Mouse (Mus musculus) ES-Bruce4 (cell line): ENCODE measurements around the gene Osbpl6. TPM values are rescaled to one million over a fixed set of nuclear protein-coding genes. Genes with fewer than 3 reads are reported as not detected.

Experiments
- H3K27ac ChIP-seq: 2 replicates; pipeline ENCODE4 v1.5.1; 2012; ENCODE audit warnings: low read length, inconsistent platforms; ENCODE audit not compliant: insufficient read depth
- H3K27me3 ChIP-seq: 2 replicates; pipeline ENCODE4 v1.6.1; 2012; ENCODE audit warnings: mild to moderate bottlenecking, low read length, inconsistent platforms; ENCODE audit not compliant: control insufficient read depth, poor library complexity, insufficient read depth, severe bottlenecking
- H3K36me3 ChIP-seq: 2 replicates; pipeline ENCODE4 v1.6.1; 2012; ENCODE audit warnings: inconsistent platforms, mild to moderate bottlenecking, low read length, moderate library complexity; ENCODE audit not compliant: control insufficient read depth, poor library complexity, insufficient read depth, severe bottlenecking
- H3K4me1 ChIP-seq: one replicate; pipeline ENCODE4 v1.8.1; 2011; ENCODE audit warnings: low read length; ENCODE audit not compliant: control insufficient read depth, insufficient read depth
- H3K4me3 ChIP-seq: 2 replicates; pipeline ENCODE4 v1.5.1; 2011; ENCODE audit warnings: low read depth, mild to moderate bottlenecking, low read length
- H3K9ac ChIP-seq: 2 replicates; pipeline ENCODE4 v1.6.1; 2012; ENCODE audit warnings: low read depth, mild to moderate bottlenecking, inconsistent platforms; ENCODE audit not compliant: poor library complexity, severe bottlenecking
- H3K9me3 ChIP-seq: replicated peaks from 2 replicates; pipeline ENCODE4 v1.6.1; 2012; ENCODE audit warnings: mild to moderate bottlenecking, low read length, inconsistent platforms; ENCODE audit not compliant: control insufficient read depth, poor library complexity, insufficient read depth, severe bottlenecking
- CTCF ChIP-seq: IDR thresholded peaks from one replicate; pipeline ENCODE4 v1.8.1; 2011; ENCODE audit warnings: low read depth, low read length
- EP300 ChIP-seq: IDR thresholded peaks from 2 replicates; pipeline ENCODE4 v1.6.1; 2011; ENCODE audit warnings: low read depth, low read length; ENCODE audit not compliant: insufficient read depth
- POLR2A ChIP-seq: IDR thresholded peaks from one replicate; pipeline ENCODE4 v1.8.1; 2011; ENCODE audit warnings: low read length; ENCODE audit not compliant: insufficient read depth
- polyA plus RNA-seq: library from polyadenylated mRNA; stranded (reverse); fragments of >200 nt; gene quantifications from 2 replicates; pipeline ENCODE4 v1.2.4, GENCODE M21; 2011; ENCODE audit warnings: low read depth; ENCODE audit not compliant: missing spikeins, insufficient read depth, insufficient read length

Gene Osbpl6
- polyA plus RNA-seq, 1 experiment: 6.6 TPM

DNA sequence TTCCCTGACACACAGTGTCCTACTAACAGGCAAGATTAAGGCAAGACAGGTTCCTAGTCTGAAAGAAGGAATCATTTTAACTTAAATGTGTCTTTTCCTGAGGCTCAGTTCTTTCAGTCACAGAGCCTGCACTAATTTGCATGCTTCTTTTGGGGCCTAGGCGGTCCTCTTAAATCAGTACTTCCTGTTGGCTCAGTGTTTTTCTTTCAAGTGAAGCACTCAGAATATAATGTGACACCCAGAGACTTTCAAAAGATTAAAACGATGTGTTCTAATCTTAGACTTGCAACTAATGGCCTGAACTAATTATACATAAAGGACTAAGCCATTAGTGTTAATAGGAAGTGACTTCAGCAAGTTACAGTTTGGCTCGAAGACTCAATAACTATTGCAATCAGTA is 23.0 kb downstream of the Osbpl6 start:
- Histone ChIP-seq H3K36me3 (no peaks in the 10 kb centered on the region), H3K27me3 (no peaks in the 10 kb centered on the region), H3K27ac (no peak overlapping the region), H3K4me3 (no peak overlapping the region), H3K9me3 (peaks cover 2% of the 10 kb centered on the region; the same call in 1 of the 2 replicates), H3K4me1 (no peaks in the 10 kb centered on the region), H3K9ac (no peak overlapping the region)
- TF ChIP-seq CTCF (no peak), POLR2A (no peak), EP300 (no peak)

DNA sequence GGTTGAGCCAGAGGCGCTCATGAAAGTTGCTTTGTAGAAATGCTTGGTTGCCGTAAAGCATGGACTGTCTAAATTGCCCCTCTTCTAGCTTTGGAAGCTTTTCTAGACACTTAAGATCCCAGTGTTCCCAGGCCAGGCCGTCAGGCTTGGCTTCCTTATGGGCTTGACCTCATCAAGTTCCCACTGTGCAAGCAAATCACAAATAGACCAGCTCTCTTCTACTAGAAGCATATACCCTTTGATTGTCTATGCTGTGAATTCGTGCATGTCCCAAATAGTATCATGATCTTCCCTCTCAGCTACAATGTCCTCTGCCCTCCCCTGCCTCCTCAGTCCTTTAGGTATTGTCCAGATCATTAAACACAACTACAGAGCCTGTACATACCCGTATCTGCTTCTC is 23.5 kb downstream of the Osbpl6 start:
- no peaks in the 10 kb centered on the region for H3K36me3 ChIP-seq
- no peak overlapping the region for H3K4me3 ChIP-seq
- H3K4me1 ChIP-seq: no peaks in the 10 kb centered on the region
- H3K9me3 ChIP-seq: peaks cover 2% of the 10 kb centered on the region; the same call in 1 of the 2 replicates
- TF ChIP-seq EP300: no peak
- no peak for TF ChIP-seq POLR2A
- TF ChIP-seq CTCF: no peak
- H3K9ac ChIP-seq: no peak overlapping the region
- H3K27ac ChIP-seq: no peak overlapping the region
- H3K27me3 ChIP-seq: no peaks in the 10 kb centered on the region

GRCm38 (mm10) chr2:76430539-76430938 is 24.2 kb downstream of the Osbpl6 start:
- no peaks in the 10 kb centered on the region for H3K4me1 ChIP-seq
- no peak overlapping the region for H3K27ac ChIP-seq
- no peaks in the 10 kb centered on the region for H3K27me3 ChIP-seq
- H3K9me3 ChIP-seq: peaks cover 2% of the 10 kb centered on the region; the same call in 1 of the 2 replicates
- H3K9ac ChIP-seq: no peak overlapping the region
- H3K36me3 ChIP-seq: no peaks in the 10 kb centered on the region
- no peak for TF ChIP-seq CTCF
- no peak for TF ChIP-seq POLR2A
- TF ChIP-seq EP300: no peak
- no peak overlapping the region for H3K4me3 ChIP-seq

DNA sequence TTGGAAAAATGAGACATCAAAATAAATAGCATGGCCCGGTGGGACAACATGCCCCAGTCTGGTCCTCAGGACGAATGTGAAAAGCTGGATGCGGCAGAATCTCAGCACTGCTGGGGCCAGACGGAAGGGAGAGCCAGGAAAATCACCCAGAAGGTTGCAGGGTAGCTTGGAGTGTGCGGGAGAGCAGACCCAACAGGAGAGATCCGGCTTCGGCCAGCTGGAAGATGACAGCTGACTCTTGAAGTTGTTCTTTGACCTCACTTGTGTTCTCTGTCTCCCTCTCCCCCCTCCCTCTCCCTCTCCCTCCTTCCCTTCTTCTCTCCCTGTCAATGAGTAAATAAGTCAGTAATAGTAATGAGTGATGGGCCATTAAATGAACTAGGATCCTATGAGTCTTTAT is 27.9 kb downstream of the Osbpl6 start:
- H3K9me3 ChIP-seq: peaks cover 2% of the 10 kb centered on the region; the same call in 1 of the 2 replicates
- H3K4me3 ChIP-seq: no peak overlapping the region
- no peak for TF ChIP-seq CTCF
- TF ChIP-seq EP300: no peak
- no peak for TF ChIP-seq POLR2A
- H3K9ac ChIP-seq: no peak overlapping the region
- no peak overlapping the region for H3K27ac ChIP-seq
- no peaks in the 10 kb centered on the region for H3K4me1 ChIP-seq
- H3K36me3 ChIP-seq: no peaks in the 10 kb centered on the region
- H3K27me3 ChIP-seq: no peaks in the 10 kb centered on the region

DNA sequence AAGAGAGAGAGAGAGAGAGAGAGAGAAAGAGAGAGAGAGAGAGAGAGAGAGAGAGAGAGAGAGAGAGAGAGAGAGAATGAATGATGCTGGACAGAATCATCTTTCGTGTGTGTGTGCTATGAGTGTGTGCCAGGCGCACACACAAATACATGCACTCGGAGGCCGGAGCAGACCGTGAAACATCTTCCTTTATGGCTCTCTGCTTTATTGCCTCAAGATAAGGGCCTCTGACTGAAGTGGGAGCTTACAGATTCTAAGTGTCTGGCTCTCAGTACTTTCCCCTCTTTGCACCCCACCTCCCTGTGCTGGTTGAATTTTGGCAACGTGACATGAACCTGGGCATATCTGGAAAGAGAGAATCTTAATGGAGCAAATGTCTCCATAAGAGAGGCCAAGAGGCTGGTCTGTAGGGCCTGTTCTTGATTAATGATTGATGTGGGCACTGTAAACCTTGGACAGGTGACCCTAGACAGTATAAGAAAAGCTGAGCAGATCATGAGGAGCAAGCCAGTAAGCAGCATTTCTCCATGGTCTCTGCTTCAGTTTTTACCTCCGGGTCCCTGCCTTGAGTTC is 29.4 kb downstream of the Osbpl6 start:
- TF ChIP-seq EP300: no peak
- no peak for TF ChIP-seq CTCF
- TF ChIP-seq POLR2A: no peak

DNA sequence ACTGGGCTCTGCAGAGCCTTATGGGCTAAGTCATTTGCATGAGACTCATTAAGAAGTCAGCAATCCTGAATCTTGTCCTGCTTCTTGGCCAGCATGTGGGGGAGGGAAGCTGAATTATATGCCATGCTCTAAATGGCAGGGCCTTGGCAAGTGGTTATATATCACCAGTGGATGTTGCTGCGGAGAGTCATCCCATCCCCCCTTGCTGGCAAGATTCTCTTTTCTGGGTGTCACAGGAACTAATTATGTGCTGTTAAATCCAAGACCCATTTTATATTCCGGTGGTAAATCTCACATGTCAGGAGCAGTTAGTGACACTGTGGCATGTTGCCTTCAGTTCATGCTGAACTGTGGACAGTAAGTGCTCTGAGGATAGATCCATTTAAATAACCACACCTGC is 31.1 kb downstream of the Osbpl6 start:
- no peaks in the 10 kb centered on the region for H3K36me3 ChIP-seq
- no peak overlapping the region for H3K27ac ChIP-seq
- no peaks in the 10 kb centered on the region for H3K9me3 ChIP-seq
- no peaks in the 10 kb centered on the region for H3K27me3 ChIP-seq
- no peak overlapping the region for H3K4me3 ChIP-seq
- H3K4me1 ChIP-seq: no peaks in the 10 kb centered on the region
- no peak for TF ChIP-seq EP300
- TF ChIP-seq CTCF: no peak
- no peak for TF ChIP-seq POLR2A
- no peak overlapping the region for H3K9ac ChIP-seq

More for the DNA sequence above, 29.4 kb downstream of the Osbpl6 start:
- Histone ChIP-seq H3K36me3 (no peaks in the 10 kb centered on the region), H3K9ac (no peak overlapping the region), H3K27ac (no peak overlapping the region), H3K9me3 (no peaks in the 10 kb centered on the region), H3K4me3 (no peak overlapping the region), H3K4me1 (no peaks in the 10 kb centered on the region), H3K27me3 (no peaks in the 10 kb centered on the region)
